ENCODE assay signal across 8 mouse cellular contexts in the genomic region with DNA sequence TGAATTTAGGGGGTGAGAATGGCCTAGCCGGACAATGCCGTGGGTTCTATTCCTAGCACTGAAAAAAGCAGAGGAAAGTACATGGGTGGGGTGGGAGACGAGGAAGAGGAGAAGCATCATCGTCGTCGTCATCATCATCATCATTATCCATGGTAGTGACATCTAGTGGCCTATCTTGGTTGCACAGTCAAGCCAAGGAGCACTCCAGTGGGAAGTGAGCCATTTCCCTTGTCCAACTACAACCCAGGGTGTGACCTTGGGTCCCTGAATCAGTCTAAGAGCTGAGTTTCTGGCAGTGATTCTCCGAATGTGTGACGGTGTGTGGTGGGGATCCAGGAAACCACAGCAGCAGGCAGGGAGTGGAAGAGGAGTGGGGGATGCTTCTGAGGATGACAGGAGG. TPM values are rescaled to one million over a fixed set of nuclear protein-coding genes. Genes with fewer than 3 reads are reported as not detected.
DNase-seq lines count a peak whose midpoint lies in the region; ATAC-seq and TF ChIP-seq lines count a peak whose summit lies in the region.

No protein-coding gene starts in this region.

- no peak for TF ChIP-seq EP300 in liver, postnatal 0 days (IDR thresholded peaks at IDR 0.05; ENCODE audit: low read depth)

- H3K4me2 ChIP-seq in forebrain, postnatal 0 days (ENCODE audit: low read depth) = no peak overlapping the region
- no peak overlapping the region for H3K4me2 ChIP-seq in liver, postnatal 0 days (ENCODE audit: low read depth, low read length)
- no peak overlapping the region for H3K4me2 ChIP-seq in forebrain, embryonic 11.5 days (ENCODE audit: low read depth, low read length, severe bottlenecking)

- WGBS in forebrain, postnatal 0 days = 55% methylated on average over 8 of the region's 8 CpGs
- 62% methylated on average over 8 of the region's 8 CpGs for WGBS in forebrain, embryonic 10.5 days
- 38% methylated on average over 8 of the region's 8 CpGs for WGBS in liver, postnatal 0 days (ENCODE audit: insufficient replicate concordance)
- WGBS in forebrain, embryonic 11.5 days = 55% methylated on average over 8 of the region's 8 CpGs

- H3K4me1 ChIP-seq in forebrain, postnatal 0 days (ENCODE audit: insufficient read depth) = no peaks in the 10 kb centered on the region
- no peaks in the 10 kb centered on the region for H3K4me1 ChIP-seq in forebrain, embryonic 10.5 days
- H3K4me1 ChIP-seq in liver, postnatal 0 days (ENCODE audit: insufficient read depth) = peaks cover 6% of the 10 kb centered on the region; the same call in 1 of the 2 replicates
- peaks cover 8% of the 10 kb centered on the region for H3K4me1 ChIP-seq in megakaryocyte, embryonic 14.5 days
- H3K4me1 ChIP-seq in forebrain, embryonic 11.5 days (replicated peaks; ENCODE audit: control insufficient read depth, insufficient read depth, low read length) = no peaks in the 10 kb centered on the region

- DNase-seq in forebrain, postnatal 0 days = no peak
- no peak for DNase-seq in forebrain, embryonic 10.5 days (ENCODE audit: extremely low spot score, low spot score)
- no peak for DNase-seq in liver, postnatal 0 days
- no peak for DNase-seq in liver
- peak; percentile 56 for DNase-seq in adrenal gland, postnatal 25 days
- no peak for DNase-seq in forebrain, embryonic 11.5 days (ENCODE audit: low spot score)

- H3K9me3 ChIP-seq in forebrain, postnatal 0 days (ENCODE audit: low read length) = no peaks in the 10 kb centered on the region
- no peaks in the 10 kb centered on the region for H3K9me3 ChIP-seq in forebrain, embryonic 10.5 days
- H3K9me3 ChIP-seq in liver, postnatal 0 days (ENCODE audit: low read length) = no peaks in the 10 kb centered on the region
- no peaks in the 10 kb centered on the region for H3K9me3 ChIP-seq in megakaryocyte, embryonic 14.5 days
- no peaks in the 10 kb centered on the region for H3K9me3 ChIP-seq in forebrain, embryonic 11.5 days (ENCODE audit: control insufficient read depth, low read length)

- H3K9ac ChIP-seq in forebrain, postnatal 0 days = no peak overlapping the region
- no peak overlapping the region for H3K9ac ChIP-seq in liver, postnatal 0 days (replicated peaks)
- H3K9ac ChIP-seq in forebrain, embryonic 11.5 days (ENCODE audit: low read length) = no peak overlapping the region

- H3K27me3 ChIP-seq in forebrain, postnatal 0 days (ENCODE audit: insufficient read depth, low read length) = no peaks in the 10 kb centered on the region
- no peaks in the 10 kb centered on the region for H3K27me3 ChIP-seq in forebrain, embryonic 10.5 days (ENCODE audit: poor library complexity, severe bottlenecking)
- H3K27me3 ChIP-seq in liver, postnatal 0 days (ENCODE audit: insufficient read depth, low read length) = no peaks in the 10 kb centered on the region
- H3K27me3 ChIP-seq in megakaryocyte, embryonic 14.5 days (replicated peaks) = peaks cover 40% of the 10 kb centered on the region
- H3K27me3 ChIP-seq in forebrain, embryonic 11.5 days (ENCODE audit: control insufficient read depth, insufficient read depth, low read length) = no peaks in the 10 kb centered on the region

- no peak overlapping the region for H3K4me3 ChIP-seq in forebrain, postnatal 0 days (ENCODE audit: low read depth, low read length)
- H3K4me3 ChIP-seq in forebrain, embryonic 10.5 days = no peak overlapping the region
- H3K4me3 ChIP-seq in liver, postnatal 0 days (ENCODE audit: low read depth, low read length) = no peak overlapping the region
- H3K4me3 ChIP-seq in megakaryocyte, embryonic 14.5 days (replicated peaks) = peak overlapping the region; percentile 76
- no peak overlapping the region for H3K4me3 ChIP-seq in forebrain, embryonic 11.5 days (ENCODE audit: low read depth, low read length)

- ATAC-seq in forebrain, postnatal 0 days = no peak
- ATAC-seq in liver, postnatal 0 days = peak; percentile 31; the same call in 1 of the 2 replicates
- ATAC-seq in activated CD4-positive, CD25-positive, alpha-beta regulatory T cell, adult 4 months = no peak
- no peak for ATAC-seq in forebrain, embryonic 11.5 days (replicated peaks; ENCODE audit: low FRiP score)

- H3K27ac ChIP-seq in forebrain, postnatal 0 days (ENCODE audit: low read depth, low read length) = no peak overlapping the region
- no peak overlapping the region for H3K27ac ChIP-seq in forebrain, embryonic 10.5 days
- no peak overlapping the region for H3K27ac ChIP-seq in liver, postnatal 0 days (ENCODE audit: low read depth)
- H3K27ac ChIP-seq in forebrain, embryonic 11.5 days (ENCODE audit: low read depth, low read length) = no peak overlapping the region

- peak; percentile 51 for TF ChIP-seq CTCF in forebrain, postnatal 0 days (IDR thresholded peaks at IDR 0.05; ENCODE audit: low read depth)
- peak; percentile 62 for TF ChIP-seq CTCF in liver, postnatal 0 days (IDR thresholded peaks at IDR 0.05; ENCODE audit: low read depth)

- no peaks in the 10 kb centered on the region for H3K36me3 ChIP-seq in forebrain, postnatal 0 days (ENCODE audit: insufficient read depth)
- H3K36me3 ChIP-seq in forebrain, embryonic 10.5 days (replicated peaks) = no peaks in the 10 kb centered on the region
- H3K36me3 ChIP-seq in liver, postnatal 0 days (replicated peaks; ENCODE audit: insufficient read depth, low read length) = no peaks in the 10 kb centered on the region
- no peaks in the 10 kb centered on the region for H3K36me3 ChIP-seq in megakaryocyte, embryonic 14.5 days (replicated peaks; ENCODE audit: low read length)
- H3K36me3 ChIP-seq in forebrain, embryonic 11.5 days (ENCODE audit: control insufficient read depth, insufficient read depth, low read length) = no peaks in the 10 kb centered on the region

RNA-seq across cellular contexts. Expression of a gene that starts 7.9 kb away (rescaled TPM):
- 20.2 and 30.5 TPM in 2 replicates for total RNA-seq in forebrain, postnatal 0 days (2014; rRNA removed)
- 4.9 and 8.1 TPM in 2 replicates for polyA plus RNA-seq in forebrain, postnatal 0 days (2015; fragmentation: Nextera tagmentation; extraction: Ambion mirVana)
- 17.5 and 18.6 TPM in 2 replicates for polyA plus RNA-seq in forebrain, embryonic 10.5 days (2016; fragmentation: Nextera tagmentation; extraction: Ambion mirVana)
- 3.2 and 3.8 TPM in 2 replicates for polyA plus RNA-seq in liver, postnatal 0 days (2015; fragmentation: Nextera tagmentation; extraction: Ambion mirVana)
- 22.8 and 38.5 TPM in 2 replicates for total RNA-seq in adrenal gland, postnatal 25 days (2021)
- 0.76 and 2.4 TPM in 2 replicates for polyA plus RNA-seq in megakaryocyte, embryonic 14.5 days (2012; ENCODE audit: insufficient read depth, low replicate concordance)
- polyA plus RNA-seq in activated CD4-positive, CD25-positive, alpha-beta regulatory T cell, adult 4 months (2017; shearing (Covaris generic)) = 1 to 10 TPM; 4.6 to 6.8 TPM
- polyA plus RNA-seq in forebrain, embryonic 11.5 days (2014; fragmentation: Nextera tagmentation; extraction: Ambion mirVana) = 18.3 and 21.3 TPM in 2 replicates

RNA-seq across cellular contexts. Expression of a gene that starts 56.5 kb away (rescaled TPM):
- 33.4 and 38.8 TPM in 2 replicates for total RNA-seq in forebrain, postnatal 0 days (2014; rRNA removed)
- polyA plus RNA-seq in forebrain, postnatal 0 days (2015; fragmentation: Nextera tagmentation; extraction: Ambion mirVana) = 26.1 and 38.8 TPM in 2 replicates
- 30.5 and 31.5 TPM in 2 replicates for polyA plus RNA-seq in forebrain, embryonic 10.5 days (2016; fragmentation: Nextera tagmentation; extraction: Ambion mirVana)
- 6.0 and 8.1 TPM in 2 replicates for polyA plus RNA-seq in liver, postnatal 0 days (2015; fragmentation: Nextera tagmentation; extraction: Ambion mirVana)
- 31.5 and 60.8 TPM in 2 replicates for total RNA-seq in adrenal gland, postnatal 25 days (2021)
- 5.1 TPM in 1 of 2 replicates, not detected in the other for polyA plus RNA-seq in megakaryocyte, embryonic 14.5 days (2012; ENCODE audit: insufficient read depth, low replicate concordance)
- 10 to 100 TPM; 28.4 to 37.8 TPM for polyA plus RNA-seq in activated CD4-positive, CD25-positive, alpha-beta regulatory T cell, adult 4 months (2017; shearing (Covaris generic))
- 36.7 and 43.9 TPM in 2 replicates for polyA plus RNA-seq in forebrain, embryonic 11.5 days (2014; fragmentation: Nextera tagmentation; extraction: Ambion mirVana)
